Mouse (Mus musculus) G1E (cell line): ENCODE measurements at regions not wholly inside any gene's neighbourhood (a gene's known extent, or its start where the extent isn't known, plus 50 kb on each side); places are given as distances from the start of the nearest gene placed in this dataset.

Experiments used
- ATAC-seq: 2 replicates; pipeline ENCODE4 v1.8.0; 2016; ENCODE audit warnings: mild to moderate bottlenecking; ENCODE audit not compliant: insufficient number of reproducible peaks, poor library complexity, low FRiP score, severe bottlenecking; ENCODE audit errors: extremely low read depth
- DNase-seq: peaks from one replicate; pipeline ENCODE4 v3.0.0; 2012; ENCODE audit warnings: low spot score
- H3K27me3 ChIP-seq: 2 replicates; pipeline ENCODE4 v1.6.1; 2012; ENCODE audit warnings: mild to moderate bottlenecking, low read length, inconsistent platforms; ENCODE audit not compliant: insufficient read depth
- H3K36me3 ChIP-seq: replicated peaks from 2 replicates; pipeline ENCODE3; 2012; ENCODE audit warnings: mild to moderate bottlenecking, inconsistent platforms
- H3K4me1 ChIP-seq: 2 replicates; pipeline ENCODE4 v1.6.1; 2012; ENCODE audit warnings: low read depth, low read length, inconsistent platforms, mixed read lengths; ENCODE audit not compliant: insufficient read depth
- H3K4me3 ChIP-seq: 2 replicates; pipeline ENCODE4 v1.5.1; 2012; ENCODE audit warnings: low read depth, mild to moderate bottlenecking, inconsistent platforms, low read length, moderate library complexity, mixed read lengths
- H3K9me3 ChIP-seq: replicated peaks from 2 replicates; pipeline ENCODE4 v1.6.1; 2012; ENCODE audit warnings: inconsistent platforms
- CTCF ChIP-seq: IDR thresholded peaks from 2 replicates; pipeline ENCODE4 v1.5.1; 2012; ENCODE audit warnings: low read depth, low read length, inconsistent platforms, mixed read lengths
- GATA1 ChIP-seq: IDR thresholded peaks from 2 replicates; pipeline ENCODE4 v1.6.1; 2012; ENCODE audit warnings: borderline replicate concordance, low read length, inconsistent platforms, mixed read lengths
- GATA2 ChIP-seq: IDR thresholded peaks from 2 replicates; pipeline ENCODE4 v1.6.1; 2012; ENCODE audit warnings: low read depth, low read length, inconsistent platforms, borderline replicate concordance
- POLR2AphosphoS5 ChIP-seq: IDR thresholded peaks from 2 replicates; pipeline ENCODE4 v1.6.1; 2012; ENCODE audit warnings: low read depth, low read length, inconsistent platforms; ENCODE audit not compliant: insufficient replicate concordance
- TAL1 ChIP-seq: conservative IDR thresholded peaks from 2 replicates; pipeline ENCODE4 v1.6.1; 2012; ENCODE audit warnings: low read depth, low read length, inconsistent platforms, mixed read lengths

- peaks cover 73% of the 10 kb centered on the region for H3K9me3 ChIP-seq
- no peaks in the 10 kb centered on the region for H3K4me1 ChIP-seq
- TF ChIP-seq POLR2AphosphoS5: no peak
- no peak for TF ChIP-seq GATA2
- no peak for TF ChIP-seq CTCF
- TF ChIP-seq GATA1: no peak
- no peak for TF ChIP-seq TAL1
- ATAC-seq (no peak), DNase-seq (no peak)
- no peaks in the 10 kb centered on the region for H3K27me3 ChIP-seq
- H3K4me3 ChIP-seq: no peak overlapping the region
- no peaks in the 10 kb centered on the region for H3K36me3 ChIP-seq
Measured at GRCm38 (mm10) chr6:117067541-117068305, 100.6 kb upstream of the Cxcl12 start.

- no peak for DNase-seq
- peaks cover 59% of the 10 kb centered on the region for H3K9me3 ChIP-seq
- H3K36me3 ChIP-seq: no peaks in the 10 kb centered on the region
- H3K27me3 ChIP-seq: no peaks in the 10 kb centered on the region
- H3K4me3 ChIP-seq: no peak overlapping the region
- no peak for TF ChIP-seq GATA1
- TF ChIP-seq GATA2: no peak
- TF ChIP-seq TAL1: no peak
- TF ChIP-seq POLR2AphosphoS5: no peak
- TF ChIP-seq CTCF: no peak
- H3K4me1 ChIP-seq: no peaks in the 10 kb centered on the region
- no peak for ATAC-seq
Measured at GRCm38 (mm10) chr6:117071311-117071710, 97.0 kb upstream of the Cxcl12 start.

GRCm38 (mm10) chr6:117071857-117072256, 96.5 kb upstream of the Cxcl12 start:
- H3K27me3 ChIP-seq: no peaks in the 10 kb centered on the region
- no peak overlapping the region for H3K4me3 ChIP-seq

GRCm38 (mm10) chr6:117079500-117079899, 88.8 kb upstream of the Cxcl12 start:
- ATAC-seq: no peak
- TF ChIP-seq CTCF: no peak
- TF ChIP-seq GATA1: no peak
- TF ChIP-seq POLR2AphosphoS5: no peak
- no peak for TF ChIP-seq TAL1
- no peak for TF ChIP-seq GATA2
- Histone ChIP-seq H3K27me3 (no peaks in the 10 kb centered on the region), H3K36me3 (no peaks in the 10 kb centered on the region), H3K9me3 (peaks cover 55% of the 10 kb centered on the region), H3K4me1 (no peaks in the 10 kb centered on the region), H3K4me3 (no peak overlapping the region)
- DNase-seq: no peak

More at GRCm38 (mm10) chr6:117071857-117072256, 96.5 kb upstream of the Cxcl12 start:
- ATAC-seq (no peak), DNase-seq (no peak)
- H3K36me3 ChIP-seq: no peaks in the 10 kb centered on the region
- no peaks in the 10 kb centered on the region for H3K4me1 ChIP-seq
- no peak for TF ChIP-seq TAL1
- no peak for TF ChIP-seq POLR2AphosphoS5
- no peak for TF ChIP-seq GATA2
- no peak for TF ChIP-seq CTCF
- no peak for TF ChIP-seq GATA1
- peaks cover 55% of the 10 kb centered on the region for H3K9me3 ChIP-seq

- TF ChIP-seq GATA1 (no peak), POLR2AphosphoS5 (no peak), TAL1 (no peak), GATA2 (no peak), CTCF (no peak)
- Histone ChIP-seq H3K9me3 (peaks cover 57% of the 10 kb centered on the region), H3K27me3 (no peaks in the 10 kb centered on the region), H3K4me3 (no peak overlapping the region), H3K36me3 (no peaks in the 10 kb centered on the region), H3K4me1 (no peaks in the 10 kb centered on the region)
- ATAC-seq (no peak), DNase-seq (no peak)
Measured at GRCm38 (mm10) chr6:117080973-117081372, 87.4 kb upstream of the Cxcl12 start.

GRCm38 (mm10) chr6:117084211-117084610, 84.1 kb upstream of the Cxcl12 start:
- peaks cover 52% of the 10 kb centered on the region for H3K9me3 ChIP-seq
- no peak overlapping the region for H3K4me3 ChIP-seq
- TF ChIP-seq TAL1 (no peak), CTCF (no peak), POLR2AphosphoS5 (no peak), GATA1 (no peak), GATA2 (no peak)
- ATAC-seq (no peak), DNase-seq (no peak)
- H3K27me3 ChIP-seq: no peaks in the 10 kb centered on the region
- no peaks in the 10 kb centered on the region for H3K36me3 ChIP-seq
- no peaks in the 10 kb centered on the region for H3K4me1 ChIP-seq
